Mouse (Mus musculus): ENCODE measurements around the gene Cryba4. TPM values are rescaled to one million over a fixed set of nuclear protein-coding genes. Genes with fewer than 3 reads are reported as not detected.
A peak's percentile ranks its signal among the peaks of the same experiment; 100 is the strongest.

Cryba4 gene
- polyA plus RNA-seq, 1 experiment from 2014 or later, result 1.0 TPM

- peak overlapping the region; percentile 50; the same call in 1 of the 2 replicates for H3K27ac ChIP-seq (ENCODE audit: low read length)
- H3K36me3 ChIP-seq (ENCODE audit: control insufficient read depth, insufficient read depth, low read length), result peaks cover 34% of the 10 kb centered on the region
Observed at GRCm38 (mm10) chr5:112219398-112219797, 32.9 kb downstream of the Cryba4 start.

GRCm38 (mm10) chr5:112218679-112219078 is 33.6 kb downstream of the Cryba4 start:
- peak overlapping the region; percentile 22; the same call in 1 of the 2 replicates for H3K27ac ChIP-seq (ENCODE audit: low read length)
- H3K4me1 ChIP-seq (ENCODE audit: control insufficient read depth, insufficient read depth, low read length), result peaks cover 62% of the 10 kb centered on the region
- H3K9ac ChIP-seq (ENCODE audit: low read depth, low read length), result no peak overlapping the region; the same call in 1 of the 2 replicates
- H3K27me3 ChIP-seq (ENCODE audit: control insufficient read depth, insufficient read depth, low read depth, low read length), result no peaks in the 10 kb centered on the region
- no peak overlapping the region for H3K4me2 ChIP-seq (ENCODE audit: low read length)
- ATAC-seq, result no peak
- WGBS, result 60% methylated on average over 4 of the region's 4 CpGs
- no peak overlapping the region for H3K4me3 ChIP-seq (ENCODE audit: low read depth, low read length)
- H3K36me3 ChIP-seq (ENCODE audit: control insufficient read depth, insufficient read depth, low read length), result peaks cover 34% of the 10 kb centered on the region
- no peaks in the 10 kb centered on the region for H3K9me3 ChIP-seq (replicated peaks; ENCODE audit: control insufficient read depth, low read length, poor library complexity, severe bottlenecking)

More at GRCm38 (mm10) chr5:112219398-112219797, 32.9 kb downstream of the Cryba4 start:
- Histone ChIP-seq H3K4me2 (ENCODE audit: low read length) (no peak overlapping the region), H3K4me3 (ENCODE audit: low read depth, low read length) (no peak overlapping the region), H3K4me1 (ENCODE audit: control insufficient read depth, insufficient read depth, low read length) (peaks cover 56% of the 10 kb centered on the region), H3K27me3 (ENCODE audit: control insufficient read depth, insufficient read depth, low read depth, low read length) (no peaks in the 10 kb centered on the region), H3K9me3 (replicated peaks; ENCODE audit: control insufficient read depth, low read length, poor library complexity, severe bottlenecking) (no peaks in the 10 kb centered on the region), H3K9ac (ENCODE audit: low read depth, low read length) (no peak overlapping the region)
- WGBS, result 21% methylated on average over 1 of the region's 1 CpGs
- ATAC-seq, result no peak

GRCm38 (mm10) chr5:112217031-112217430 is 35.3 kb downstream of the Cryba4 start:
- H3K4me2 ChIP-seq (ENCODE audit: low read length), result no peak overlapping the region
- 37% methylated on average over 22 of the region's 22 CpGs for WGBS

GRCm38 (mm10) chr5:112216335-112216734 is 36.0 kb downstream of the Cryba4 start:
- H3K27ac ChIP-seq (ENCODE audit: low read length), result peak overlapping the region; percentile 63

More at GRCm38 (mm10) chr5:112217031-112217430, 35.3 kb downstream of the Cryba4 start:
- Histone ChIP-seq H3K9me3 (replicated peaks; ENCODE audit: control insufficient read depth, low read length, poor library complexity, severe bottlenecking) (no peaks in the 10 kb centered on the region), H3K27ac (ENCODE audit: low read length) (peak overlapping the region; percentile 63), H3K27me3 (ENCODE audit: control insufficient read depth, insufficient read depth, low read depth, low read length) (no peaks in the 10 kb centered on the region), H3K9ac (ENCODE audit: low read depth, low read length) (peak overlapping the region; percentile 37; the same call in 1 of the 2 replicates), H3K4me1 (ENCODE audit: control insufficient read depth, insufficient read depth, low read length) (peaks cover 66% of the 10 kb centered on the region), H3K4me3 (ENCODE audit: low read depth, low read length) (no peak overlapping the region), H3K36me3 (ENCODE audit: control insufficient read depth, insufficient read depth, low read length) (peaks cover 25% of the 10 kb centered on the region)
- ATAC-seq, result no peak

GRCm38 (mm10) chr5:112215801-112216251 is 36.5 kb downstream of the Cryba4 start:
- 18% methylated on average over 9 of the region's 9 CpGs for WGBS
- Histone ChIP-seq H3K4me3 (ENCODE audit: low read depth, low read length) (no peak overlapping the region), H3K27me3 (ENCODE audit: control insufficient read depth, insufficient read depth, low read depth, low read length) (no peaks in the 10 kb centered on the region), H3K9ac (ENCODE audit: low read depth, low read length) (peak overlapping the region; percentile 32), H3K4me1 (ENCODE audit: control insufficient read depth, insufficient read depth, low read length) (peaks cover 60% of the 10 kb centered on the region), H3K4me2 (ENCODE audit: low read length) (peak overlapping the region; percentile 34; the same call in 1 of the 2 replicates), H3K9me3 (replicated peaks; ENCODE audit: control insufficient read depth, low read length, poor library complexity, severe bottlenecking) (no peaks in the 10 kb centered on the region), H3K27ac (ENCODE audit: low read length) (peak overlapping the region; percentile 63), H3K36me3 (ENCODE audit: control insufficient read depth, insufficient read depth, low read length) (peaks cover 15% of the 10 kb centered on the region)
- ATAC-seq, result no peak

More at GRCm38 (mm10) chr5:112216335-112216734, 36.0 kb downstream of the Cryba4 start:
- H3K9me3 ChIP-seq (replicated peaks; ENCODE audit: control insufficient read depth, low read length, poor library complexity, severe bottlenecking), result no peaks in the 10 kb centered on the region
- no peak overlapping the region for H3K4me2 ChIP-seq (ENCODE audit: low read length)
- peaks cover 62% of the 10 kb centered on the region for H3K4me1 ChIP-seq (ENCODE audit: control insufficient read depth, insufficient read depth, low read length)
- no peaks in the 10 kb centered on the region for H3K27me3 ChIP-seq (ENCODE audit: control insufficient read depth, insufficient read depth, low read depth, low read length)
- peaks cover 19% of the 10 kb centered on the region for H3K36me3 ChIP-seq (ENCODE audit: control insufficient read depth, insufficient read depth, low read length)
- 57% methylated on average over 5 of the region's 7 CpGs for WGBS
- H3K9ac ChIP-seq (ENCODE audit: low read depth, low read length), result no peak overlapping the region; the same call in 1 of the 2 replicates
- ATAC-seq, result no peak
- H3K4me3 ChIP-seq (ENCODE audit: low read depth, low read length), result no peak overlapping the region

- Histone ChIP-seq H3K36me3 (ENCODE audit: control insufficient read depth, insufficient read depth, low read length) (peaks cover 12% of the 10 kb centered on the region), H3K9ac (ENCODE audit: low read depth, low read length) (peak overlapping the region; percentile 32), H3K27me3 (ENCODE audit: control insufficient read depth, insufficient read depth, low read depth, low read length) (no peaks in the 10 kb centered on the region), H3K9me3 (replicated peaks; ENCODE audit: control insufficient read depth, low read length, poor library complexity, severe bottlenecking) (no peaks in the 10 kb centered on the region), H3K27ac (ENCODE audit: low read length) (peak overlapping the region; percentile 63), H3K4me2 (ENCODE audit: low read length) (peak overlapping the region; percentile 34), H3K4me1 (ENCODE audit: control insufficient read depth, insufficient read depth, low read length) (peaks cover 59% of the 10 kb centered on the region), H3K4me3 (ENCODE audit: low read depth, low read length) (no peak overlapping the region)
- WGBS, result 2% methylated on average over 12 of the region's 12 CpGs
- ATAC-seq, result peak; percentile 18; the same call in 1 of the 2 replicates
Observed at GRCm38 (mm10) chr5:112215291-112215751, 37.0 kb downstream of the Cryba4 start.

- no peaks in the 10 kb centered on the region for H3K27me3 ChIP-seq (ENCODE audit: control insufficient read depth, insufficient read depth, low read depth, low read length)
- H3K4me3 ChIP-seq (ENCODE audit: low read depth, low read length), result no peak overlapping the region
- peak overlapping the region; percentile 21 for H3K4me2 ChIP-seq (ENCODE audit: low read length)
- peaks cover 55% of the 10 kb centered on the region for H3K4me1 ChIP-seq (ENCODE audit: control insufficient read depth, insufficient read depth, low read length)
- H3K27ac ChIP-seq (ENCODE audit: low read length), result peak overlapping the region; percentile 63
- WGBS, result under 1% methylated on average over 10 of the region's 10 CpGs
- ATAC-seq, result peak; percentile 22
- peaks cover 8% of the 10 kb centered on the region for H3K36me3 ChIP-seq (ENCODE audit: control insufficient read depth, insufficient read depth, low read length)
- 0 out of 2 replicates have a peak overlapping the region, but pooled peaks have one; percentile 39 for H3K9ac ChIP-seq (ENCODE audit: low read depth, low read length)
- H3K9me3 ChIP-seq (replicated peaks; ENCODE audit: control insufficient read depth, low read length, poor library complexity, severe bottlenecking), result no peaks in the 10 kb centered on the region
Observed at GRCm38 (mm10) chr5:112214419-112214818, 37.9 kb downstream of the Cryba4 start.

- H3K4me1 ChIP-seq (ENCODE audit: control insufficient read depth, insufficient read depth, low read length), result peaks cover 55% of the 10 kb centered on the region
- 16% methylated on average over 19 of the region's 19 CpGs for WGBS
Observed at GRCm38 (mm10) chr5:112213331-112214240, 38.7 kb downstream of the Cryba4 start.

More at GRCm38 (mm10) chr5:112213331-112214240, 38.7 kb downstream of the Cryba4 start:
- H3K27me3 ChIP-seq (ENCODE audit: control insufficient read depth, insufficient read depth, low read depth, low read length), result no peaks in the 10 kb centered on the region
- peak overlapping the region; percentile 29 for H3K4me2 ChIP-seq (ENCODE audit: low read length)
- H3K9ac ChIP-seq (ENCODE audit: low read depth, low read length), result peak overlapping the region; percentile 39; the same call in 1 of the 2 replicates
- no peaks in the 10 kb centered on the region for H3K9me3 ChIP-seq (replicated peaks; ENCODE audit: control insufficient read depth, low read length, poor library complexity, severe bottlenecking)
- peaks cover 2% of the 10 kb centered on the region; the same call in 1 of the 2 replicates for H3K36me3 ChIP-seq (ENCODE audit: control insufficient read depth, insufficient read depth, low read length)
- H3K27ac ChIP-seq (ENCODE audit: low read length), result peak overlapping the region; percentile 63
- peak; percentile 50 for ATAC-seq
- no peak overlapping the region for H3K4me3 ChIP-seq (ENCODE audit: low read depth, low read length)

Data from midbrain, embryonic 16.5 days (tissue).